Comparison of ENCODE assay signal across 20 mouse cellular contexts in the genomic region with DNA sequence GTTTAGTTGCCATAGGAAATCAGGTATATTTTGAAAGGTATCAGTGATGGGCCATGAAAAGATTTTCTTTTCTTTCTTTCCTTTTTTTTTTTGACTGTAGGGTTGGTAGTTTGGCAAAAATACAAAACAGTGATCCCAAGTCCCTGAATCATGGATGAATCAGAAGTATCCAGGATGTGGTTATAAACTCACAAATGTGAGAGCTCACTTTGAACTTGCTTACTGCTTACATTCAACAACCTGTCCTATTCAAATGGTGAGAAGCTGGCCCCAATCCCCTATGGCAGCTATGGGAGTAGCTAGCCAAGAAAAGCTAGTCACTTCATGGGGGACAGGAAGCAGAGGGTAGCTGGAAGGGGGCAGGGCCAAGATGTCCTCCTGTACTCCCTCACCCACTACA. TPM values are rescaled to one million over a fixed set of nuclear protein-coding genes. Genes with fewer than 3 reads are reported as not detected.
DNase-seq lines count a peak whose midpoint lies in the region.
"Had no signal": no experiment of that assay in that cellular context is flagged by ENCODE, and none has a peak within 500 bp of the region (broad histone marks: within the 10 kb centered on the region; RNA-seq: fewer than 3 reads in every experiment).

No protein-coding gene starts in this region.

- DNase-seq in 3134 (ENCODE audit: extremely low read depth, insufficient read length, low spot score) (peak; percentile 68), 3T3-L1 (ENCODE audit: low read depth, low spot score) (peak; percentile 77), NIH3T3 (ENCODE audit: low read depth) (peak; percentile 57)
- DNase-seq in fibroblast of lung, adult 2 months (ENCODE audit: low read depth): peak; percentile 10
- no peak for DNase-seq in layer of hippocampus, postnatal 36 days
- no peak for DNase-seq in left cerebral cortex, adult 18-20 months (ENCODE audit: low spot score in 2 of 2)
- no peak for DNase-seq in frontal cortex, postnatal 25 days (ENCODE audit: low spot score in 2 of 2)
- DNase-seq: adrenal gland, adult 2 months; adrenal gland, postnatal 10 days; adrenal gland, postnatal 25 days; cerebellum, adult 11 months; cerebellum, adult 18-20 months; cerebellum, adult 8-10 months; cerebellum, adult 9-11 months; cerebellum, postnatal 14 days; cerebellum, postnatal 36 days; embryo, embryonic 11 days; forebrain, postnatal 0 days had no signal

RNA-seq across cellular contexts. Expression of a gene that starts 37.1 kb away (rescaled TPM):
- 10 to 100 TPM; 10.5 to 13.7 TPM for total RNA-seq in layer of hippocampus, postnatal 36 days (2021)
- total RNA-seq in left cerebral cortex, adult 18-20 months (2021): 10 to 100 TPM; 15.9 to 16.7 TPM
- total RNA-seq: common myeloid progenitor, adult 5-6 weeks; MEL had no signal

Comparison
In these comparisons a context has a peak if more than half of its experiments do, and no peak if none do; other contexts are left out.
1. DNase-seq: peak in 3134 (single experiment), 3T3-L1 (single experiment), NIH3T3 (single experiment) and fibroblast of lung, adult 2 months (single experiment); none in layer of hippocampus, postnatal 36 days (0 of 2), left cerebral cortex, adult 18-20 months (0 of 2) and frontal cortex, postnatal 25 days (0 of 2).